Mouse (Mus musculus) spleen, postnatal 4 days (tissue): Measurements from ENCODE around the gene Stambpl1.

ENCODE experiments used
- DNase-seq, 2 experiments: peaks; one replicate each; pipeline ENCODE4 v3.0.0; 2022; ENCODE audit warnings: low spot score in 2 of 2

Stambpl1 gene

GRCm38 (mm10) chr19:34192008-34192963, at the start of gene Stambpl1:
Gene Stambpl1 (plus strand): TSS chr19:34192229.
- peak; percentile 73 to 87 for DNase-seq

- no peak for DNase-seq
These were observed 43.6 kb upstream of the Stambpl1 start for GRCm38 (mm10) chr19:34148421-34148820.

- peak in 1 of 2 experiments; percentile 18 for DNase-seq
These were observed 40.1 kb upstream of the Stambpl1 start for GRCm38 (mm10) chr19:34151909-34152308.

- no peak for DNase-seq
These were observed 38.5 kb upstream of the Stambpl1 start for GRCm38 (mm10) chr19:34153263-34154144.

GRCm38 (mm10) chr19:34162693-34163092, 29.3 kb upstream of the Stambpl1 start:
- no peak for DNase-seq

GRCm38 (mm10) chr19:34165891-34166290, 26.1 kb upstream of the Stambpl1 start, which contains the start of gene Ankrd22:
Gene Ankrd22 (minus strand): TSS chr19:34166053.
- no peak for DNase-seq

GRCm38 (mm10) chr19:34166386-34166785, 25.6 kb upstream of the Stambpl1 start:
- DNase-seq, result no peak

- peak in 1 of 2 experiments; percentile 31 for DNase-seq
These were observed 23.9 kb upstream of the Stambpl1 start for GRCm38 (mm10) chr19:34167896-34168661.

- DNase-seq, result no peak
These were observed 22.9 kb upstream of the Stambpl1 start for GRCm38 (mm10) chr19:34169121-34169520.

GRCm38 (mm10) chr19:34171167-34171566, 20.9 kb upstream of the Stambpl1 start:
- DNase-seq, result no peak

- no peak for DNase-seq
These were observed 18.0 kb upstream of the Stambpl1 start for GRCm38 (mm10) chr19:34174004-34174403.

- no peak for DNase-seq
These were observed 12.9 kb upstream of the Stambpl1 start for GRCm38 (mm10) chr19:34179136-34179535.

- DNase-seq, result no peak
These were observed 11.7 kb upstream of the Stambpl1 start for GRCm38 (mm10) chr19:34180316-34180715.

GRCm38 (mm10) chr19:34181234-34181633, 10.8 kb upstream of the Stambpl1 start:
- no peak for DNase-seq

GRCm38 (mm10) chr19:34182490-34182889, 9.5 kb upstream of the Stambpl1 start:
- no peak for DNase-seq

- DNase-seq, result no peak
These were observed 5.2 kb upstream of the Stambpl1 start for GRCm38 (mm10) chr19:34186845-34187244.

GRCm38 (mm10) chr19:34191645-34192007, 403 bp upstream of the Stambpl1 start:
- no peak for DNase-seq

GRCm38 (mm10) chr19:34193149-34193548, 1.1 kb downstream of the Stambpl1 start:
- DNase-seq, result no peak

- DNase-seq, result no peak
These were observed 1.7 kb downstream of the Stambpl1 start for GRCm38 (mm10) chr19:34193683-34194082.

GRCm38 (mm10) chr19:34194132-34194745, 2.2 kb downstream of the Stambpl1 start:
- no peak for DNase-seq

GRCm38 (mm10) chr19:34195031-34195430, 3.0 kb downstream of the Stambpl1 start:
- DNase-seq, result no peak
